Mouse (Mus musculus): ENCODE measurements around the gene Zfp827.

Zfp827 gene

GRCm38 (mm10) chr8:79158357-79158756 is 130.1 kb downstream of the Zfp827 start:
- no peak for DNase-seq (ENCODE audit: low spot score)

GRCm38 (mm10) chr8:79159397-79159796 is 131.2 kb downstream of the Zfp827 start:
- DNase-seq (ENCODE audit: low spot score) = no peak

- DNase-seq (ENCODE audit: low spot score) = no peak
These were observed 132.1 kb downstream of the Zfp827 start for GRCm38 (mm10) chr8:79160302-79160701.

DNA sequence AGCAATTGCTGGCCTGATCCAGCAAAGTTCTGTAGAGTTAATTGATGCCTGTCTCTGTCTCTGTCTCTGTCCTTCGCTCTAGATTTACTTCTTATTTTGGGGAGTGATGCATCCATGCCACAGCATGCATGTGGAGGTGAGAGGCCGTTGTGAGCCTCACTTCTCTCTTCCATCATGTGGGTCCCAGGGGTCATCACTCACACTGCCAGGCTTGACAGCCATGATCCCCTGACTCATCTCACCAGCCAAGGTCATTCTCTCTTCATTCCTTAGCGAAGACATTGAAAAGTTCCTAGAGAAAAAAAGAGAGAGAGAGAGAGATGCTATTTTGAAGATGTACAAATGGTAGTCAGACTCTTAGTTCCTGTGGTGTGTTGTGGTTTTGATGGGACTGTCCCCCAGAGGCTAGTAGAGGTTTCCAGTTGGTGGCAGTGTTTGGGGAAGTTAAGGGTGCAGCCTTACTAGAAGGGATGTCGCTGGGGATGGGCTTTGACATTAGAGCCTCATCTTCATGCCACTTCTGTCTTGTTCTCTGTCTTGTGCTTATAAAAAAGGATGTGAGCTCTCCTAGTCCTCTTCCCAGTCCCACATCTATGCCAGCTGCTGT is 133.0 kb downstream of the Zfp827 start:
- DNase-seq (ENCODE audit: low spot score) = no peak

DNA sequence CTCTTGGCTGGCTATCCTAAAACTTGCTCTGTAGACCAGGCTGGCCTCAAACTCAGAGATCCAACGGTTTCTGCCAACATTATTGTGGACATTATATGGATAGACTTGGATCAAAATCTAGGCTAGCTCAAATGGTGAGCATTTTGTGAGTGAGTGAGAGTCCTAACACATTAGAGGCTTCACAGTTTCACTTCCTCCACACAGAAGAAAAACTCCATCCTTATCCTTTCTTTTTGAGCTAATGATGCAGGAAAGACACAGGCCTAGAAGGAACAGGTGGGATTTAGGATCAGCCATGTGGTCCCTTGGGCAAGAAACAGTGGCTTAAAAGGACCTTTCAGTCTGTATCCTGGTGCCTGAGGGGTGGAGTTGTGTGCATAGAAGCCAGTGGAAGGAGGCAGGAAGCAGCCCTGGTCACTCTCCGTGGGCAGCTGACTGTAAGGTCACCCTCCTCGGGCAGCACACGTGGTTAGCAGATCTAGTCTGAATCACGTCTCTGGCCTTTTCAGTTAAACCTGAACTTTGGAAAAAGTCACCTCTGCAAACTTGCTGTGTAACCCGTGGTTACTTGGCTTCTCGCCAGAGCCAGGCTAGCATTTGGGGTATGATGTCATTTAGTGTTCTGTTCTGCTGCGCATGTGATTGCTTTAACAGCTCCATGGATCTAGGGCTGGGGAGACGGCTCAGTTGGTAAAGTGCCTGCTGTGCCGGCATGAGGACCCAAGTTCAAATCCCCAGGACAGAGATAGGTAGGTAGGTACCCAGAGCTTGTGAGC is 134.5 kb downstream of the Zfp827 start:
- DNase-seq (ENCODE audit: low spot score) = peak; percentile 41

DNA sequence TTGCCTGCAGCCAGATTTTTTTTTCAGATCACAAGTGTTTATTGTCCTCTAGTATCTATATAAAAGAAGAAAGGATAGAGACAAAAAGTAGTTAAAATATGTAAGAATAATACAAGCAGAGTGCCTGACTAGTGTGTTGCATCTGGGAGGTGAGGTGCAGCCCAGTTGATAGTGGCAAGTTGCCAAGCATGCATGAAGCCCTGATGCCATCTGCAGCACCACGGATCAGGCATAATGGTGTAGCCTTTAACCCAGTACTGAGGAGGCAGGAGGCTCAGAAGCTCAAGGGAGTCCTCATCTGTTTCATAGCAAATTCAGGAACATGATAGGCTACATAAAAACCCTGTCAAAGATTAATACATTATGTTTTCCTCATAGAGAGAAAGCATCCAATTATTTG is 136.1 kb downstream of the Zfp827 start:
- DNase-seq (ENCODE audit: low spot score) = no peak

DNA sequence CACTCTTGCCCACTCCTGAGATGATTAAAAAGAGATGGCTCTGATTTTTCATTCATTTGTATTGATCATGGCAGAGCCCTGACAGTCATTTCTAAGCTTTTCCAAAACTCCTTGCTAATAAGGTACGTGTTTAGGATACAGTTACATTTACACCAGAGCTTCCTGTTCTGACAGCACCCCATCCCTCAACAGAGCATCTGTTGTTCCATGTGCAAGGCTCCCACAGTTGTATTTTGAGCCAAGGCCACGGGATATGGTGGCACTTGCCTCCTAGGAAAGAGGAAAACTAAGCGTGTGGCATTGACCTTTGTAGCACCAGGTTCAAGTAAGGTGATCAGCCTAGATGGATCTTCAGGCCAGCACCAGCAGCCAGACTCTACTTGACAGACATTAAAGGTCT is 137.0 kb downstream of the Zfp827 start:
- no peak for DNase-seq (ENCODE audit: low spot score)

GRCm38 (mm10) chr8:79173606-79174005 is 145.4 kb downstream of the Zfp827 start:
- no peak for DNase-seq (ENCODE audit: low spot score)

- no peak for DNase-seq (ENCODE audit: low spot score)
These were observed 147.8 kb downstream of the Zfp827 start for GRCm38 (mm10) chr8:79175991-79176390.

DNA sequence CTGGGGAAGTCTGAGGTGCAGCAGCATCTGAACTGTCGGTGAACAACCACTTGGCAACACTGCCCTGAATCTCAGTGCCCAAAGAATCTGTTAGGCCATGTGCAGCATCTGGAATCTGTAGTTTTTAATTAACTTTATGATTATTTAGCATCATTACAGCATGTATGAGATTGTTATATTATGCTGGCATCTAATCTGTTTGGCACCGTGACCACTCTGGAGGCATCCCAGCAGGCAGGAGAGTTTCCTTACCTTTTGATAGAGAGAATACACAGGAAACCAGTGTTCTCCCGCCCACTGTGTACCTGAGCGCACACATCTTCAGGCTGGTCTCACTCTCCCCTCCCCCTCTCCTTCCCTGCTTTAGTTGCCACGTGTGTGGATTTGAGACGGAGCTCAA is 151.4 kb downstream of the Zfp827 start:
- DNase-seq (ENCODE audit: low spot score) = no peak

DNA sequence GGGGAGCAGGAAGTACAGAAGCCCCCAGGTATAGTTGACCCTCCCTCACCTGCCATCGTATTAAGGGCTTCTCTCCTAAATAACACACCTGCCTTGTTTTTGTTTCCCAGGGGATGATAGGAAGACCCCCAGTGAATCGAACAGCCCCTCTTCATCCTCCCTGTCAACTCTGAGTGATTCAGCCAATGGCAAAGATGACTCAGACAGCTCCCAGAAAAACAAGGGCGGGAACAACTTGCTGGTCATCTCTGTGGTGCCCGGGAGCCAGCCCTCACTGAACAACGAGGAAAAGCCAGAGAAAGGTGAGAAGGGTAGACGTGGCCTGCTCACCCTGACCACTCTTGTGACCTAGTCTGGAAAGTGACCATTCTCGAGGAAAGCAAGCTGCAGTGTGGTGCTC is 157.3 kb downstream of the Zfp827 start:
- DNase-seq (ENCODE audit: low spot score) = no peak

GRCm38 (mm10) chr8:79190071-79190470 is 161.8 kb downstream of the Zfp827 start:
- DNase-seq (ENCODE audit: low spot score) = no peak

- DNase-seq (ENCODE audit: low spot score) = no peak
These were observed 168.2 kb downstream of the Zfp827 start for GRCm38 (mm10) chr8:79196481-79196880.

- DNase-seq (ENCODE audit: low spot score) = no peak
These were observed 170.4 kb downstream of the Zfp827 start for GRCm38 (mm10) chr8:79198675-79199074.

DNA sequence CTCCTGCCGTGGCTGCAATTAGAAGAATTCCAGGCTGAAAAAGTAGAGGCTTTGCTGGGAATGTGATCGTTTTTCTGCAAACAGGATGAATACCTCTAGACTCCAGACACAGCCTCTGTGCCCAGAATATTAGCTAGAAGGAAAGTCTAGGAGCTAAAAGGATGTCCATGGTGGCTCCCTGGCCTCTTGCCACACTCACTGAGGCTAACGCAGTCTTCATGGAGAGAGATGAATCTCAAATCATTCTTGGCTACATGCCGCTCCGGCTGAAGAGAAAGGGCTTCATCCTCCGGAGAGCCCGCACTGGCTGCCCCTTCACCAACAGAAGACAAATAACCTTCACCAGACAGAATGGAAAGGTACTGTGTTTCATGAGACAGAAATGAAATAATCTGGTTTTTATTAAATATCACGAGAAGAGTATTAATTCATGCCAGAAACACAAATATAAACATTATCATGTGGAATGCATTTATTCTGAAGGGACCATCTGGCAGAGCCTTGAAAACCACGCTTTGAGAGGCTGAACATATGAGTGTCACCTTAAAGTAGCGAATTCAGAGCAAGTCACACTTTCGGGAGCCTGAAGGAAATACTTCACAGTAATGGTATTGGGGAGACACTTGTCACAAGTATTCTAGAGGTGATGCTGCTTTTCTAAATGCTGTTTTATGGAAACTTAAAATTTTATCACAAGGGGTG is 173.4 kb downstream of the Zfp827 start:
- no peak for DNase-seq (ENCODE audit: low spot score)

DNA sequence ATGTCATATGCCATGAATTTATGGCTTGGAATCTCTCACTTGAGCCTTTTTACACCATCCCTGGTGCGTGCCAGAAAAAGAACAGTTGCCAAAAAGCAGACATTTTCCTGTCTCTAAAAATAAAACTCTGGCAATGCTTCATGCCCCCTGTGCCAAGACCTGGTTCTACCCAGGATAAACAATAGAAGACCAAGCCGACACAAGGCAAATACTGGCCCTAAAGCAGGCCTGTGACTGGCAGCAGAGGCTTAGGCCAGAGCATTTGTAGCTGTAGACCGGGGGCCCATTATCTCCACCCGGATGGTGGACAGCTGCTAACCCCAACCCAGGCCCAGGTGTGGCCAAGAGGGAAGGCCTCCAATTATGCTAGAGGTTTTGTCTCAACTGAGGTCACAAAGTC is 178.7 kb downstream of the Zfp827 start:
- DNase-seq (ENCODE audit: low spot score) = no peak

DNA sequence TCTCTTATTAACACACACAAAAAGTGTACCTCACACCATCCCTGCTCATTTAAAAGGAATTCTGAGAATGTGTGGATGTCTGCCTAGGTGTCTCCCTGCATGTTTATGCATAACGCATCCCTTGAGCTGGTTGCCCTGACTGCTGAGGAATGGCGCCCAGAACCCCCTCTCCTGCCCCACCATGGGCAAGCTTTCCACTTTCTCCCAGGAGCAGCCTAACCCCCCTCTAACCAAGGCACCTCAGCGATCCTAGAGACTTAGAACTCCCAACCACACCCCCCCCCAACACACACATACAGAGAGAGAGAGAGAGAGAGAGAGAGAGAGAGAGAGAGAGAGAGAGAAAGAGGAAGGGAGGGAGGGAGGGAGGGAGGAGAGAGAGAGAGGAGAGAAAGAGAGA is 179.9 kb downstream of the Zfp827 start:
- DNase-seq (ENCODE audit: low spot score) = no peak

GRCm38 (mm10) chr8:79208691-79209640 is 180.7 kb downstream of the Zfp827 start:
- DNase-seq (ENCODE audit: low spot score) = peak; percentile 13

- peak; percentile 60 for DNase-seq (ENCODE audit: low spot score)
These were observed 181.6 kb downstream of the Zfp827 start for GRCm38 (mm10) chr8:79209641-79210358.

- no peak for DNase-seq (ENCODE audit: low spot score)
These were observed 183.4 kb downstream of the Zfp827 start for GRCm38 (mm10) chr8:79211630-79212029.

GRCm38 (mm10) chr8:79222106-79222751 is 194.0 kb downstream of the Zfp827 start:
- no peak for DNase-seq (ENCODE audit: low spot score)

Data from ovary, postnatal 36 days (tissue).